Comparison of ENCODE assay signal across 8 mouse cellular contexts in genomic region chr2:12923804-12924591, GRCm38 (mm10). TPM values are rescaled to one million over a fixed set of nuclear protein-coding genes. Genes with fewer than 3 reads are reported as not detected.
DNase-seq lines count a peak whose midpoint lies in the region; ATAC-seq lines count a peak whose summit lies in the region.

Pter (plus strand) TSS chr2:12924041.

- peak within 1 kb of the TSS; percentile 27 for H3K4me3 ChIP-seq in hindbrain, embryonic 14.5 days (replicated peaks; ENCODE audit: low read length)

- peaks cover 8% of the 10 kb centered on the region; the same call in 1 of the 2 replicates for H3K4me1 ChIP-seq in hindbrain, embryonic 14.5 days (replicated peaks; ENCODE audit: control insufficient read depth, insufficient read depth, low read length)

- under 1% methylated on average over 24 of the region's 24 CpGs for WGBS in hindbrain, embryonic 14.5 days

- ATAC-seq in hindbrain, embryonic 14.5 days (ENCODE audit: low FRiP score) = peak; percentile 91

- H3K9me3 ChIP-seq in hindbrain, embryonic 14.5 days (ENCODE audit: control insufficient read depth, low read length) = no peaks in the 10 kb centered on the region

- H3K36me3 ChIP-seq in hindbrain, embryonic 14.5 days (replicated peaks; ENCODE audit: control insufficient read depth, insufficient read depth) = no peaks in the 10 kb centered on the region

- DNase-seq in T-cell, adult 2 months (ENCODE audit: low spot score) = peak; percentile 54
- peak; percentile 11 to 13 for DNase-seq in cerebellum, postnatal 36 days
- DNase-seq in frontal cortex, postnatal 36 days (ENCODE audit: low spot score in 2 of 2) = peak; percentile 17 to 34
- peak; percentile 72 for DNase-seq in hindbrain, embryonic 14.5 days (ENCODE audit: low spot score)
- peak; percentile 43 to 47 for DNase-seq in layer of hippocampus, postnatal 36 days
- DNase-seq in lung, postnatal 36 days = peak; percentile 96
- peak; percentile 91 for DNase-seq in retina, embryonic 14.5 days (ENCODE audit: low spot score)
- peak; percentile 63 to 77 for DNase-seq in thymus, postnatal 36 days

- H3K4me2 ChIP-seq in hindbrain, embryonic 14.5 days (replicated peaks) = peak within 1 kb of the TSS; percentile 55

- H3K27me3 ChIP-seq in hindbrain, embryonic 14.5 days (ENCODE audit: control insufficient read depth, insufficient read depth, low read length) = no peaks in the 10 kb centered on the region

- H3K9ac ChIP-seq in hindbrain, embryonic 14.5 days = peak within 1 kb of the TSS; percentile 44; the same call in 1 of the 2 replicates

- no peak within 1 kb of the TSS for H3K27ac ChIP-seq in hindbrain, embryonic 14.5 days

RNA-seq across cellular contexts. Expression of gene Pter, which starts in this region (rescaled TPM):
- polyA plus RNA-seq in hindbrain, embryonic 14.5 days (2014; fragmentation: Nextera tagmentation; extraction: Ambion mirVana) = 10.3 and 11.7 TPM in 2 replicates
- total RNA-seq in layer of hippocampus, postnatal 36 days (2021) = 1 to 10 TPM in 1 of 2 experiments, under 1 TPM in 1; 0.99 to 1.1 TPM

Comparison
In these comparisons a context has a peak if more than half of its experiments do, and no peak if none do; other contexts are left out.
1. DNase-seq: peak in every context shown above with its lines; median percentile 96 in lung, postnatal 36 days; 91 in retina, embryonic 14.5 days; 72 in hindbrain, embryonic 14.5 days; 70 in thymus, postnatal 36 days; 54 in T-cell, adult 2 months; 45 in layer of hippocampus, postnatal 36 days; 26 in frontal cortex, postnatal 36 days; 12 in cerebellum, postnatal 36 days.